22 mouse cellular contexts compared by ENCODE assay signal in the genomic region with DNA sequence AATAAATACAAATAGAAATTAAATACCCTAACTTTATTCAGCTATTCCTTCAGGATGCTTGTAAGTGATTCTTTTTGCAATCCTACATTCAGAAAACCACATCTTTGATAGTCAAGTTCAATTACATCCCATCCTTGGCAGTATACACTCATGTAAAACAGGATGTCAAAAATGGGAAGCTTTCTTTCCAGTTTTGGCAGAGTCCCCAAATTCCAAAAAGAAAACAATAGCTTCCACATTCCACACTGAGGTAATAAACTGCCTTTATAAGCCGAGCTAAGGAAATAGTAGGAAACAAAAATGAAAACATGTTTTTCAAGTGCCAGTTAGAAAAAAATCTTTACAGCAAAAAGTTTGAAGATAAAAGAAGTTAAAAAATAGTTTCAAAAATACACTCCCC. TPM values are rescaled to one million over a fixed set of nuclear protein-coding genes. Genes with fewer than 3 reads are reported as not detected.
A peak's percentile ranks its signal among the peaks of the same experiment; 100 is the strongest.
DNase-seq lines count a peak whose midpoint lies in the region; ATAC-seq and TF ChIP-seq lines count a peak whose summit lies in the region.
"Had no signal": no experiment of that assay in that cellular context is flagged by ENCODE, and none has a peak within 500 bp of the region (broad histone marks: within the 10 kb centered on the region; RNA-seq: fewer than 3 reads in every experiment).

No protein-coding gene starts in this region.

- no peak for DNase-seq in heart, adult 2 months
- DNase-seq in heart, postnatal 4 days: no peak
- peak; percentile 46 for DNase-seq in kidney, postnatal 0 days (ENCODE audit: low spot score)
- peak; percentile 14 for DNase-seq in midbrain, embryonic 14.5 days
- DNase-seq in midbrain, postnatal 0 days (ENCODE audit: low spot score): no peak
- no peak for DNase-seq in spleen, adult 12 weeks (ENCODE audit: low spot score)
- DNase-seq: adrenal gland, postnatal 25 days; cerebellum, adult 9-10 months; gastrocnemius, postnatal 36 days; heart, postnatal 14 days; left cerebral cortex, postnatal 4 days; right cerebral cortex, adult 18-20 months; spleen, adult 18-20 months; thymus, adult 2 months had no signal

- intact Hi-C loops in heart, adult 2 months (cut with DNase I): loop anchor here (1.0 to 2.0 kb wide), 2 partner anchors 35 to 58 kb away; a partner anchor contains a TSS

- no peak for TF ChIP-seq POLR2A in heart, adult 2 months (IDR thresholded peaks at IDR 0.05; ENCODE audit: insufficient read depth, low read depth, low read length)

- no peaks in the 10 kb centered on the region for H3K9me3 ChIP-seq in kidney, postnatal 0 days (replicated peaks; ENCODE audit: low read length)
- no peaks in the 10 kb centered on the region for H3K9me3 ChIP-seq in kidney, embryonic 16.5 days (ENCODE audit: low read length)
- H3K9me3 ChIP-seq in midbrain, embryonic 14.5 days (ENCODE audit: control insufficient read depth, low read length): no peaks in the 10 kb centered on the region
- no peaks in the 10 kb centered on the region for H3K9me3 ChIP-seq in midbrain, postnatal 0 days (ENCODE audit: low read length)
- H3K9me3 ChIP-seq: embryonic facial prominence, embryonic 13.5 days; megakaryocyte, embryonic 14.5 days had no signal

- H3K27ac ChIP-seq in heart, adult 2 months: peak overlapping the region; percentile 74
- no peak overlapping the region for H3K27ac ChIP-seq in kidney, postnatal 0 days
- H3K27ac ChIP-seq in kidney, embryonic 16.5 days (ENCODE audit: low read length): no peak overlapping the region
- H3K27ac ChIP-seq in midbrain, embryonic 14.5 days (replicated peaks; ENCODE audit: low read depth, low read length): no peak overlapping the region
- no peak overlapping the region for H3K27ac ChIP-seq in midbrain, postnatal 0 days (ENCODE audit: low read depth, low read length)
- H3K27ac ChIP-seq: embryonic facial prominence, embryonic 13.5 days; layer of hippocampus, adult 2 months; liver, embryonic 14.5 days had no signal

- TF ChIP-seq EP300 in heart, adult 2 months (IDR thresholded peaks at IDR 0.05; ENCODE audit: insufficient read depth, low read depth, low read length): no peak

- no peak overlapping the region for H3K4me2 ChIP-seq in kidney, postnatal 0 days (ENCODE audit: low read length)
- no peak overlapping the region for H3K4me2 ChIP-seq in kidney, embryonic 16.5 days (replicated peaks; ENCODE audit: low read depth, low read length)
- H3K4me2 ChIP-seq in midbrain, embryonic 14.5 days (ENCODE audit: low read length): no peak overlapping the region
- H3K4me2 ChIP-seq in midbrain, postnatal 0 days (ENCODE audit: low read depth, low read length, poor library complexity, severe bottlenecking): no peak overlapping the region
- H3K4me2 ChIP-seq: embryonic facial prominence, embryonic 13.5 days had no signal

- no peak for TF ChIP-seq CTCF in heart, adult 2 months (IDR thresholded peaks at IDR 0.05)
- no peak for TF ChIP-seq CTCF in kidney, postnatal 0 days (IDR thresholded peaks at IDR 0.05; ENCODE audit: low read depth)
- TF ChIP-seq CTCF in midbrain, postnatal 0 days (IDR thresholded peaks at IDR 0.05): no peak

- H3K79me2 ChIP-seq in heart, adult 2 months (replicated peaks; ENCODE audit: control insufficient read depth, insufficient read depth, low read length): no peaks in the 10 kb centered on the region

- WGBS in heart, adult 2 months: 28% methylated on average over 1 of the region's 1 CpGs
- WGBS in kidney, postnatal 0 days: 25% methylated on average over 1 of the region's 1 CpGs
- WGBS in kidney, embryonic 16.5 days: 39% methylated on average over 1 of the region's 1 CpGs
- WGBS in midbrain, embryonic 14.5 days: 65% methylated on average over 1 of the region's 1 CpGs
- WGBS in midbrain, postnatal 0 days: 57% methylated on average over 1 of the region's 1 CpGs

- H3K36me3 ChIP-seq in heart, adult 2 months (ENCODE audit: control insufficient read depth, insufficient read depth, low read length): peaks cover 2% of the 10 kb centered on the region
- H3K36me3 ChIP-seq in kidney, postnatal 0 days (ENCODE audit: insufficient read depth, low read length): no peaks in the 10 kb centered on the region
- no peaks in the 10 kb centered on the region for H3K36me3 ChIP-seq in kidney, embryonic 16.5 days (ENCODE audit: insufficient read depth, low read length)
- H3K36me3 ChIP-seq in midbrain, embryonic 14.5 days (ENCODE audit: control insufficient read depth, insufficient read depth, low read length): no peaks in the 10 kb centered on the region
- no peaks in the 10 kb centered on the region for H3K36me3 ChIP-seq in midbrain, postnatal 0 days (ENCODE audit: insufficient read depth, low read length)
- H3K36me3 ChIP-seq: embryonic facial prominence, embryonic 13.5 days had no signal

- no peak overlapping the region for H3K4me3 ChIP-seq in heart, adult 2 months
- no peak overlapping the region for H3K4me3 ChIP-seq in kidney, postnatal 0 days (replicated peaks; ENCODE audit: low read depth, low read length)
- H3K4me3 ChIP-seq in kidney, embryonic 16.5 days (ENCODE audit: low read length): no peak overlapping the region
- H3K4me3 ChIP-seq in midbrain, embryonic 14.5 days (replicated peaks; ENCODE audit: low read depth, low read length): no peak overlapping the region
- no peak overlapping the region for H3K4me3 ChIP-seq in midbrain, postnatal 0 days (ENCODE audit: low read depth, low read length)
- H3K4me3 ChIP-seq: embryonic facial prominence, embryonic 13.5 days; layer of hippocampus, adult 2 months; megakaryocyte, embryonic 14.5 days had no signal

- no peaks in the 10 kb centered on the region for H3K27me3 ChIP-seq in heart, adult 2 months (ENCODE audit: control insufficient read depth, insufficient read depth, low read length)
- no peaks in the 10 kb centered on the region for H3K27me3 ChIP-seq in kidney, postnatal 0 days (ENCODE audit: insufficient read depth, low read length)
- no peaks in the 10 kb centered on the region for H3K27me3 ChIP-seq in kidney, embryonic 16.5 days (ENCODE audit: insufficient read depth, low read length)
- H3K27me3 ChIP-seq in midbrain, embryonic 14.5 days (ENCODE audit: control insufficient read depth, insufficient read depth, low read length): no peaks in the 10 kb centered on the region
- H3K27me3 ChIP-seq in midbrain, postnatal 0 days (ENCODE audit: insufficient read depth, low read length): no peaks in the 10 kb centered on the region
- H3K27me3 ChIP-seq: embryonic facial prominence, embryonic 13.5 days; megakaryocyte, embryonic 14.5 days had no signal

- no peaks in the 10 kb centered on the region; the same call in 1 of the 2 replicates for H3K4me1 ChIP-seq in heart, adult 2 months (ENCODE audit: control insufficient read depth, insufficient read depth, low read length)
- no peaks in the 10 kb centered on the region for H3K4me1 ChIP-seq in kidney, postnatal 0 days (replicated peaks; ENCODE audit: insufficient read depth, low read length)
- H3K4me1 ChIP-seq in kidney, embryonic 16.5 days (ENCODE audit: insufficient read depth, low read length): no peaks in the 10 kb centered on the region
- H3K4me1 ChIP-seq in midbrain, embryonic 14.5 days (ENCODE audit: control insufficient read depth, insufficient read depth, low read length): no peaks in the 10 kb centered on the region
- H3K4me1 ChIP-seq in midbrain, postnatal 0 days (ENCODE audit: insufficient read depth, low read length): no peaks in the 10 kb centered on the region
- H3K4me1 ChIP-seq: embryonic facial prominence, embryonic 13.5 days; megakaryocyte, embryonic 14.5 days had no signal

- no peak for ATAC-seq in kidney, postnatal 0 days (replicated peaks; ENCODE audit: low FRiP score, low read depth)
- no peak for ATAC-seq in kidney, embryonic 16.5 days (ENCODE audit: low FRiP score, low TSS enrichment)
- no peak for ATAC-seq in midbrain, embryonic 14.5 days (ENCODE audit: low FRiP score, low TSS enrichment)
- no peak for ATAC-seq in midbrain, postnatal 0 days (ENCODE audit: low FRiP score)
- ATAC-seq: midbrain, embryonic 16.5 days had no signal

- H3K9ac ChIP-seq in heart, adult 2 months (ENCODE audit: low read depth, low read length): no peak overlapping the region
- no peak overlapping the region for H3K9ac ChIP-seq in kidney, postnatal 0 days (ENCODE audit: low read depth, low read length)
- H3K9ac ChIP-seq in kidney, embryonic 16.5 days (replicated peaks; ENCODE audit: low read length): no peak overlapping the region
- H3K9ac ChIP-seq in midbrain, embryonic 14.5 days (replicated peaks; ENCODE audit: low read length): no peak overlapping the region
- no peak overlapping the region for H3K9ac ChIP-seq in midbrain, postnatal 0 days (replicated peaks; ENCODE audit: low read length, poor library complexity, severe bottlenecking)
- H3K9ac ChIP-seq: embryonic facial prominence, embryonic 13.5 days; liver, embryonic 14.5 days had no signal

RNA-seq across cellular contexts. Expression of a gene that starts 57.7 kb away (rescaled TPM):
- total RNA-seq in heart, adult 2 months (2021): 10 to 100 TPM in 1 of 2 experiments, 1 to 10 TPM in 1; 7.3 to 13.4 TPM
- 10.2 and 12.1 TPM in 2 replicates for polyA plus RNA-seq in heart, adult 2 months (2012; rRNA removed)
- total RNA-seq in heart, postnatal 4 days (2021): 10 to 100 TPM; 25.4 to 27.6 TPM
- polyA plus RNA-seq in kidney, postnatal 0 days (2015; fragmentation: Nextera tagmentation; extraction: Ambion mirVana): 3.8 and 4.8 TPM in 2 replicates
- polyA plus RNA-seq in kidney, embryonic 16.5 days (2015; fragmentation: Nextera tagmentation; extraction: Ambion mirVana): 8.5 and 12.5 TPM in 2 replicates
- 0.49 TPM in 1 of 2 replicates, not detected in the other for polyA plus RNA-seq in midbrain, embryonic 14.5 days (2014; fragmentation: Nextera tagmentation; extraction: Ambion mirVana)
- total RNA-seq in midbrain, postnatal 0 days (2014; rRNA removed): 0.11 and 0.28 TPM in 2 replicates
- polyA plus RNA-seq in midbrain, postnatal 0 days (2015; fragmentation: Nextera tagmentation; extraction: Ambion mirVana): 0.09 and 0.20 TPM in 2 replicates
- total RNA-seq: layer of hippocampus, adult 2 months; left cerebral cortex, adult 18-20 months; left cerebral cortex, postnatal 4 days had no signal
- polyA plus RNA-seq: cortical plate, adult 2 months had no signal

Comparison
In these comparisons a context has a peak if more than half of its experiments do, and no peak if none do; other contexts are left out.
1. DNase-seq: peak in kidney, postnatal 0 days (single experiment) and midbrain, embryonic 14.5 days (single experiment); none in heart, adult 2 months (0 of 2), heart, postnatal 4 days (single experiment), midbrain, postnatal 0 days (single experiment) and spleen, adult 12 weeks (single experiment).